Mouse (Mus musculus) Patski (cell line): ENCODE measurements around the gene Rbpj. TPM values are rescaled to one million over a fixed set of nuclear protein-coding genes. Genes with fewer than 3 reads are reported as not detected.

ENCODE experiments used
- ATAC-seq: fragments of 100-300 bp; one replicate; pipeline ENCODE4 v1.8.0; 2021
- CTCF ChIA-PET: fragments of 350-600 bp; sonication (Branson Sonifier 250); formaldehyde crosslinking; loops from one replicate; lab custom pipeline; 2022; ENCODE audit warnings: inconsistent platforms; lab: Charles Lee
- POLR2A ChIA-PET: fragments of 350-600 bp; sonication (Branson Sonifier 250); formaldehyde crosslinking; loops from one replicate; lab custom pipeline; 2022; ENCODE audit warnings: antibody characterized with exemption, inconsistent platforms; lab: Charles Lee
- DNase-seq: peaks from one replicate; pipeline ENCODE4 v3.0.0-alpha.2; 2011; ENCODE audit warnings: low read depth, low spot score
- H3K27me3 ChIP-seq: fragments of 371-371 bp; one replicate; pipeline ENCODE4 v1.5.1; 2021
- CTCF ChIP-seq: fragments of 100-300 bp; IDR thresholded peaks from one replicate; pipeline ENCODE4 v1.5.1; 2021
- in situ Hi-C: fragments of 300-500 bp; cut with MboI; formaldehyde crosslinking; loops from 3 replicates; pipeline ENCODE4 v1.11.1; 2018; ENCODE audit warnings: low pct_unique_long_range_greater_than_20kb, mixed read lengths
- polyA plus RNA-seq: library from polyadenylated mRNA; unstranded; gene quantifications from one replicate; pipeline ENCODE4 v1.2.3, GENCODE M21; 2021

Rbpj gene
- polyA plus RNA-seq, 1 experiment from 2014 or later, result 64.2 TPM

GRCm38 (mm10) chr5:53686379-53686778 lies 220.4 kb downstream of the Rbpj start:
- ATAC-seq (no peak), DNase-seq (no peak)
- in situ Hi-C loops, result no loop called here
- ChIA-PET CTCF (interaction anchor here (1.2 kb wide), 1 partner anchor 25 kb away, joined by 4 read pairs; no protein-coding TSS in a partner anchor), POLR2A (no interaction called here)
- H3K27me3 ChIP-seq, result no peaks in the 10 kb centered on the region
- no peak for TF ChIP-seq CTCF

- ChIA-PET POLR2A (no interaction called here), CTCF (no interaction called here)
- no peaks in the 10 kb centered on the region for H3K27me3 ChIP-seq
- ATAC-seq (no peak), DNase-seq (no peak)
- in situ Hi-C loops, result no loop called here
- no peak for TF ChIP-seq CTCF
Observed at GRCm38 (mm10) chr5:53688326-53688725, 222.4 kb downstream of the Rbpj start.

- no peaks in the 10 kb centered on the region for H3K27me3 ChIP-seq
- ATAC-seq, result no peak
- no peak for TF ChIP-seq CTCF
- in situ Hi-C loops, result no loop called here
- POLR2A ChIA-PET, result no interaction called here
- CTCF ChIA-PET, result no interaction called here
- DNase-seq, result no peak
Observed at GRCm38 (mm10) chr5:53691577-53691976, 225.6 kb downstream of the Rbpj start.

- DNase-seq (no peak), ATAC-seq (no peak)
- in situ Hi-C loops, result no loop called here
- no peak for TF ChIP-seq CTCF
- H3K27me3 ChIP-seq, result no peaks in the 10 kb centered on the region
- ChIA-PET POLR2A (no interaction called here), CTCF (no interaction called here)
Observed at GRCm38 (mm10) chr5:53692100-53692499, 226.1 kb downstream of the Rbpj start.

DNA sequence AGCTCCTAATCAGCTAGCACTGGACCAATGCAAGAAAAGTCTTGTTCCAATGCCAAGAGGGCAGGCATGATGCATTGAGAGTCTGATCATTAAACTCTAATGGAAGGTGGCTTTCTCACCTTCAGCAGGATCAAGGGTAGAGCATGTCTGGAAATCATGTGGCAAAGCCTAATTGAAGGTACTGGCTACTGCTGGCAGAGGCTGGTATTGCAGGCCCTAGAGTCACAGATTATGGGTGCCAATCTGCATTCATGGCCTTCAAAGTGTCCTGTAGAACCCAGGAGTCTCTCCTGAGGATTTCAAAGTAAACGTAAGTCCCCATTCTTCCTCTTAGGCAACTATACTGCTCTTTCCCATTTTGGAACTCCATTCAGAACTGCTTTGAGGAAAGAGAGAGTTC lies 226.7 kb downstream of the Rbpj start:
- DNase-seq (no peak), ATAC-seq (no peak)
- peak; percentile 40 for TF ChIP-seq CTCF
- ChIA-PET POLR2A (no interaction called here), CTCF (no interaction called here)
- H3K27me3 ChIP-seq, result peaks cover under 1% of the 10 kb centered on the region
- in situ Hi-C loops, result no loop called here

DNA sequence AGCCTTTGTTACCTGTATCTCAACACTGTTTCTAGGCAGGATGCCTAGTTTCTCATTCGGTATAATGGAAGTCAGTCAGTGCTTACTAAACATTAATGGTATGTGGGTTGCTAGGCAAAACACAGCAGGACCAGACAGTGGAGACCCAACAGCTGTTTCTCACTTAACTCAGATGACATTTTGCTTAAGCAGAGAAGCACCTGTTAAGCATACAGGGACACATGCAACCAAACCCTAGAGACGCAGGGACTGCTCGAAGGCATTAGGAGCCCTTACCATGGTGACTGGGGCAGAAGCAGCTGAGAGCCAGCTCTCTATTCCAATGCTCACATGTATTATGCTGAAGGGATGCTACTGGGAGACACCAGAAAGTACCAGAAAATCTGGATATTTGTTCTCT lies 230.7 kb downstream of the Rbpj start:
- DNase-seq, result no peak
- ChIA-PET CTCF (interaction anchor here (1.2 kb wide), 1 partner anchor 9 kb away, joined by 3 read pairs; no protein-coding TSS in a partner anchor), POLR2A (no interaction called here)
- no peak for TF ChIP-seq CTCF
- peaks cover 3% of the 10 kb centered on the region for H3K27me3 ChIP-seq
- no peak for ATAC-seq
- in situ Hi-C loops, result no loop called here

DNA sequence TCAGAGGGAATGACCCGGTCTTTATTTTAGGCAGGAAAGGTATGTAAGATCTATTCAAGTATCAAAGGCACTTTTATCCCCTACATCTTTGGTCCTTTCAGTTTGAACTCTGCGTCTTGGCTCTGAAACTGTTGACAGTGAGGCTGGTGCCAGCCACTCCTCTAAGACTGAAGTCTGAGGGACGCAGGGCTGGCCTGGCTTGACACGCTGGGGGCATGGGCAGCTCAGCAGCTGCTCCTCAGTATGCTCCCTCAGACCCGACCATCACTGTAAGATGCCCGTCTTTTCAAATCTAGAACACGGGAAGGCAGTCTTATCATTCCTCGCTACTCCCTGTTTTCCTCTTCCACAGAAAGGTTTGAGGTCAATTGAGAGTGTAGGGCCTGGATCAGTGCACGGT lies 231.8 kb downstream of the Rbpj start:
- POLR2A ChIA-PET, result no interaction called here
- no peak for DNase-seq
- ATAC-seq, result no peak
- H3K27me3 ChIP-seq, result peaks cover 3% of the 10 kb centered on the region
- in situ Hi-C loops, result no loop called here
- no peak for TF ChIP-seq CTCF
- CTCF ChIA-PET, result no interaction called here

GRCm38 (mm10) chr5:53702686-53703085 lies 236.7 kb downstream of the Rbpj start:
- TF ChIP-seq CTCF, result no peak
- in situ Hi-C loops, result no loop called here
- no peak for DNase-seq
- POLR2A ChIA-PET, result no interaction called here
- no peak for ATAC-seq
- CTCF ChIA-PET, result interaction anchor here (0.9 kb wide), 1 partner anchor 15 kb away, joined by 3 read pairs; no protein-coding TSS in a partner anchor
- peaks cover 3% of the 10 kb centered on the region for H3K27me3 ChIP-seq

Other genes with a start within 250 kb of the Rbpj start
- 91.7 TPM for gene Smim20, start 199.1 kb upstream of the Rbpj start, polyA plus RNA-seq
- not detected for gene Cckar, start 241.6 kb downstream of the Rbpj start, polyA plus RNA-seq